Mouse (Mus musculus) thymus, postnatal 14 days (tissue): ENCODE measurements around the gene Tac4.

Source experiments
- DNase-seq: peaks from one replicate; pipeline ENCODE4 v3.0.0; 2021

Gene Tac4

DNA sequence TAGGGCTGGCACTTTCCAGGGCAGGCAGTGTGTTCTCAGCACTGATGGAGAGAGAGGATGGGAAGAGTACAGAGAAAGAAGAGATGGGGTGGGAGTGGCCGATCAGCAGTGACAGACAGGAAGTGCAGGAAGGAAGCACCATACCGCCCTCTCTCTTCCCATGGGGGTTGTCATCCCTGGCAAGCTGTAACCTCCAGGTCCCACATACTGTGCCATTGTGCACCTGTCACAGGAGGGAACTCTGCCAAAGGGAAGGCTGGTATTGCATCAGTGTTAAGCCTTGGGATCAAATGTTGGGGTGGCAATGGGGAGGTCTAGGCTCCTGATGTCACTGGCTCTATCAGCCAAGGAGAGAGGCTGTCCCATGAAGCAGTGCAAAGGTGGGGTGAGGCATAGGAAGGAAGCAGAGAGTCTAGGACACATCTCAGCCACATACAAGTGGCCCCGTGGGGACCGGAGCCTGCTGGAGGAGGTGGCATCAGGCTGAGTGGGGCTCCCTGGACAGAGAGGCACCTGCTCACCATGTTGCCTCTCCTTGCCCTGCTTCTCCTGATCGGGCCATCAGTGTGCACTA is at the start of gene Tac4:
Tac4 (plus strand) TSS at position 352 of the 574 bp plus-strand sequence.
- DNase-seq, result peak; percentile 42

DNA sequence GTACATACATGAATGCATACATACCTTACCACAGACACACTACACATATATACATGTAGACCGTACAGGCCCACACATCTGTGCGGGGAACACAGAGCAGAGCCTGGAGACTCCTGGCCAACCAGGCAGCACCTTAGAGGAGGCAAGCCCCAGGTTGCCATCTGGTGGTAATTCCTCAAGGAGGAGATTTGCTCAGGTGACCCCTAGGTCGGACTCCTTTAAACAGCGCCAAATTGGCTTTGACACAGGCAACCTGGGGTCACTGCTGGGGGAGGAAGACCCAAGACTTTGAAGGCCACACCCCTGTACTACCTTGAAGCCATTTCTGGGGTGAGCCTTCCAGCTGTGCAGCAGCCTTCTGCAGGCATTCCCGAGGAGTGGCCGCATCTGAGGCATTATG is 47.7 kb upstream of the Tac4 start:
- no peak for DNase-seq

DNA sequence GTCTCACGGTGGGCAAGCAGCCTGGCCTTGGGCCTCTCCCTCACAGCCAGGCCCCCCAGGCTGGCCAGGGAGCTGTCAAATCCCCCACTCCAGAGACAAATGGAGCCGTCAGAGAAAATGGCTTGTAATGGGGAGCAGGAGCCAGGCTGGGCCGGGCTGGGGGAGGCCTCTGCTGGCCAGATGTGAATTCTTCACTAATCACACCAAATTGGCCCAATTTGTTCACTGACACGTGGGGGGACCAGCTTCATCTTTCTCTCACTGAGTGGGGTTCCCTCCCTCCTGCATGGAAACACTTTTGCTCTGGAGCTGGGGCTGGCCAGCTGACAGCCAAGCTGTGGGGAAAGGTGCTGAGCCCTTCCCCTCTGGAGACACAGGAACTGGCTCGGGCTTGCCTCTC is 47.0 kb upstream of the Tac4 start:
- DNase-seq, result no peak

DNA sequence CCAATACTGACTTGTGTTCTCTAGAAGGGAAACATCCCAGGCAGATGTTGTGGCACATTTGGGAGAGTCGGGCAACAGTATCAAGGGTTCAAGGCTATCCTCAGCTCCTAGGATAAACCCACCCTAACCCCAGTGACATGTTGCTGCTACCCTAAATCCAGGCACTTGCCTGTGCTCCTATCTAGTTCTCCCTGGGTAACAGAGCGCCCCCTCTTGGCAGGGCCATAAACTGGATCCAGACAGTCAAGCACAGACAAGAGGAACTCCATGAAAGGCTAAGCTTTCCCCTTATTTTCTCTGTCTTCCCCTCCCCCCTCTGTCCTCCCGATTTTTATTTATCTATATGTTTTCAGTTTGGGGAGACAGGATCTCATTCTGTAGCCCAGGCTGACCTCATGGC is 45.1 kb upstream of the Tac4 start:
- DNase-seq, result peak; percentile 25

DNA sequence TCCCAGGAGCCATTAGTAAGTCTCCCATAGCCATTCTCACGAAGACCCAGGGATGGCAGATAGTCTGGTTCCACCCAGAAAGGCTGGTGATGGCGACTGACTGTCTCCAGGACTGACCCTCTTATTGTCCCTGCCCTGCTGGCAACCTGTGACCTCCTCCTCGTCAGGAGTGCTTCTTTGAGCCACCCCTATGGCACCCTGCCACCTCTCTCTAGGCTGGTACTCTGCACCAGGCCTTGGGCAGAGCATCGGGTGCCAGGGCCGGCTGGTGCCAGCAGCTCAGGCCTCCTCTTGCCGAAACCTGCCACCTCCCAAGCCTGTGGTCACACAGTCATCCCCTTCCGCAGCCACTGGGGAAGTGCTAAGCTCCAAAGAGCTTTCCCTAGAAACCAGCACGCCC is 42.2 kb upstream of the Tac4 start:
- no peak for DNase-seq

DNA sequence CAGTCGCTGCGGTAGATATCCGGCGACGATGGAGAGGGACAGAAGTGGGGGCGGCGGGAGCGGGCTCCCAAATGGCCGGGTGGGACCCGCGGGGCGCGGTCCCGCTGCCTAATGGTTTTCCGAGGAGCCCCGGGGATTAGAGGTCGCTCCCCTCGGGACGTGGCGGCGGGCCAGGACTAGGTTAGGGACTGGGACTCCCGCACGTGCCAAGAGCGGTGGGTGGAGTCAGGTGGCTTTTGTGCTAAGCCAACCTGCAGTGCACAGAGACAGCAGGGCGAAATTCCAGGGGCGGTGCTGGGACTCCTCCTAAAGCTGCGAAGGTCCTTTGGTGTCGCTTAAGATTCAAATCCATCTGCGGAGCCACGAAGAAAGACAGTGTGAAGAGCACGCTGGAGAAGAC is 37.9 kb upstream of the Tac4 start:
- no peak for DNase-seq

DNA sequence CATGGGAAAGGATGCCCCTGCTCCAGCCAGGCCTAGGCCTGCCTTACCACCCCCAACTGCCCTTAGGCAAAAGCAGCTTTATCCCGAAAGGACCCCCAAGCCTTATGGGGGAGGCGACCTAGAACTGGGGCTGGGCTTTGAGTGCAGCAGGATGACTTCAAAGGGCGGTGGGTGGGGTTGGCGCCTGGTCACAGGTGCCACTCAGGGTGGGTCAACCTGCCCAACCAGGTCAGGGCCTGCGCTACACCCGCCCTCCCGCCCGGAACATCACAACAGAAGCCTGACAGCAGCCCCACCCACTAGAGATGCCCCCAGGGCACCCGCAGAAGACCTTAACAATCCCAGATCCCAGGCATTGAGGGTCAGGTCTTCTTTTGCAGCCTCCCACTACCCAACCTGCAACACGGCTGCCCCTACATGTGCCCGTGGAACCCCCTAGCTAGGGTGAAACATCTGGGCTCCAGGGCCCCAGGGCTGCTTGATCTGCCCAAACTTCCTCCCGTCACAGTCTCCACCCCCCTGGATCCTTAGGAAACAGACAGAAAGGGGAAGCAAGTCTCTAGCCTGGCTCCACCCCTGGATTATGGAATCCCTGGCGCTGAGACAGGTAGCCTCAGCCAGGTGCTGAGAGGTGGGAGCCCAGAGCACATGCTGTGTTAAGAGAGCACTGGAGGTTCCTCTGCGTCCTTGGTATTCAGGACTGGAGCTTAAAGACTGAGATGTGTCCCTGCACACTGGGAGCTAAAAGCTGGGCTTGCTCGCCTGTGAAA is 37.0 kb upstream of the Tac4 start:
- DNase-seq, result no peak

DNA sequence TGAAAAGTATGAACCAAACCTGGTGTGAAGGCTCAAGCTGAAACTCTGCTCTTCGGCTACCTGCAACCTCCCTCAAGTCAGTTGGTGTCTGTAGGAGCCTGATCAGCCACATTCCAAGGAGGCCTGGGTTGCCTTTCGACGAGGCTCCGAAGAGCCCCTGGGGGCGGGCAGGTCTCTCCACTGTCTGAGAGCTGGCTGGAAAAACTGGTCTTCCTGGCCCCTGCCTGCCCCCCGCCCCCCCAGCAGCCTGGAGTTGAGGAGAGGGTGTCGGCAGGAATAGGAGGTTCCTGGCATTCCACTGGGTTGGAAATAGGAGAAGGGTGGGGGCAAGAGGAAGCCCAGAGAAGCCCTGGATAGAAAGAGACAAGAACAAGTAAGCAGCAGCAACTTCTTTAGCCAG is 35.9 kb upstream of the Tac4 start:
- no peak for DNase-seq

DNA sequence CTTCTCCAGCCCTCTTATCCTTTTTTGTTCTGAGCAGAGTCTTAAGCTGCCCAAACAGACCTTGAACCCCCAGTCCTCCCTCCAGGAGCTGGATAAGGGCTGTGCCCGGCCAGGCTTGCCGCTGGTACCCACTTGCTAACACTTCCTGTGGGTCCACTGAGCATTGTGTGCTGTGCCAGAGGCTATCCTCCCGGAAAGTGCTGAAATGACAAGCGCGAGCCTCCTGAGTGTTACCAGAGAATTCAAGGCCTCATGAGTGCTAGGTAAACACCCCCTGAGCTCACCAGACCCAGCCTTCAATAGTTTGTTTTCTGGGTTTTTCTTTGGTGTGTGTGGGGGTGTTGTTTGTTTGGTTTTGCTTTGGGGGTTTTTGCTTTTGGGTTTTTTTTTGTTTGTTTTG is 33.9 kb upstream of the Tac4 start:
- no peak for DNase-seq

DNA sequence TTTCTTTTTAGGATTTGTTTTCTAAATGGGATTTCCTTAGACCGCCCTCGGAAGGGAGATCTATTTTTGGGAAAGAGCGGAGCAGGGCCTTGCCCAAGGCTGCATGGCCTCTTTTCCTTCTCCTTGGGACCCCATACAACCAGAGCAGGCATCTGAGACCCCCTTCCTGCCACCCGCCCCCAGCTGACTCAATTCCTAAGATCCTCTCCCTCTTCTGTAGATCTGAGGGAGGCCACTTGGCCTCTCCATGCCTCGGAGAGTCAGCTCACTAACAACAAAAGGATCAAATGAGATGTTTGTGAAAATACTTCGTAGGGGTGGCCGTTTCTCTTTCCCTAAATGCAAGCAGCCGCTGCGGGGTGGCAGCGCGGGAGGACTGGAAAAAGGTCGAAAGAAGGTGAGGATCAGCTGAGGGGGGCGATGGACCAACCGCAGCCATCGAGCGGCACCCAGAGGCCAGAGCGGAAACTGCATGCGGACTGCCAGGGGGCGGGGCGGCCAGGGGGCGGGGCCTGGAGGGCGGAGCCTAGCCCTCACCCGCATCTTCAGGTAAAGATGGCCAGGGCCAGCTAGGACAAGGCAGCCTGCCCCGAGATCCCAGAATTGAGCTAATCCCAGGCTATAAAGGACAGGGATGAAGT is 29.5 kb upstream of the Tac4 start:
- DNase-seq, result peak; percentile 75

DNA sequence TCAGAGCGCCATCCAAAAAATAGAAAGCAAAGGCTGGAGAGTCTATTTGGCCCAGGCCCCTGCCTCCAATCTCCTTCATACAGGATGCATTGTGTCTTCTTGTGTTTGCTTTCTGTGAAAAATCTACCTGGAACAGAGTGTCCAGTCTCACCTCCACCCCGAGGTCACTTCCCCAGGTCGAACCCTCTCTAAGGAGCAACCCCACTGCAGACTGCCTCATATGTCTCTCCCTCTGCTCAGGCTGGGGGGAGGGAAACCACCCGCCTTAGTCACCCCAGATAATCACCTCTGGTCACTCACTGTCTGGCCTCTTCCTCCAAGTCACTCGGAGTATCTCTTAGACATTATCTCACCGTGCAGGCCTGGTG is 29.0 kb upstream of the Tac4 start:
- DNase-seq, result no peak

DNA sequence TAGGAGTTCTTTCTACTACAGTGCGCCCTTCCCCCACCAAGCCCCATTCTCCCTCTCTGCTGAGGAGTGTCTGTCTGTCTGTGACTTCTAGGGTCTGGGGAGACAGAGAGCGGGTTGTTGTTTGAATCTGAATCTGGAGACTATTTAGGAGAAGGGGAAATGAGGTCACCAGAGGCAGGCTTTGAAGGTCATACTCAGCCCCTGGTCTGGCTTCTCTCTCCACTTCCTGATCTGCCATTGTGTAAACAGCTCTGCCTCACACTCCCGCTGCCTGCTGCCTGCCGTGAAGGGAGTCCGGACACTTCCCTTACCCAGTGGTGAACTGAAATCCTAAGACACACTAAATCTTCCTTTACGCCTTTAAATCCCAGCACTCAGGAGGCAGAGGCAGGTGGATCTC is 22.9 kb upstream of the Tac4 start:
- DNase-seq, result no peak

DNA sequence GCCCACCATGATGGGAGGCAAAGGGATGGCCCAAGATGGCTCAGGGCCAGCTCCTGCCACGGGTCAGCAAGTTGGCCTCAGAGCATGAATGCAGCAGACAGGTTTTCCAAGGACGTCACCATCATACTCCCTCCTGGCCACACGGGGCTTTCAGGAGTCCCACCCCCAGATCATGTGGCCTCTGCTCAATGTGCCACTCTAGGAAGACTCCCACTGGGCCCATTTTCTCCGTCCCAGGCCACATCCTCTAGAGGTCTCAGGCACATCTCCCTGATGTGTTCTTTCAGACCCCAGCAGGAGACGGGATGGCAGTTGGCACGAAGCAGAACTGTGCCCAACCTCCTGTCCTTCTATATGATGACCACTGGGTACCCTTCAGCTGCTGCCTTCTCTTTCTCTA is 18.7 kb upstream of the Tac4 start:
- no peak for DNase-seq

DNA sequence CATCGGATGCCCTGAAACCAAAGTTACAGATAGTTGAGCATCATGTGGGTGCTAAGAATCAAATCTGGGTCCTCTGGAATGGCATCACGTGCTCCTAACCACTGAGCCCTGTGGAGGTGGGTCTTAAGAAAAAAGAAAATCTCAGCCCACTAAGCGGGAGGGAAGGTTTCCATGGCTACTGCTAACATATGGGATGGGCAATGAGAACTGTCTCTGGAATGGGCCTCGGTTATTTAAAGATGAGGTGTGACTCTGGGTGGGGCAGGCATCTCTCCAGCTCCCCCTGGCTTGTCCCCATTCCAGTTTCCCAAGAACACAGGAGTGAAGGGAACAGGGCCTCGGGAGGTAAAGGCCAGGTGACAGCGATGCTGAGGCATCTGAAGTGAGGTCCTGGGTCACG is 15.9 kb upstream of the Tac4 start:
- no peak for DNase-seq

DNA sequence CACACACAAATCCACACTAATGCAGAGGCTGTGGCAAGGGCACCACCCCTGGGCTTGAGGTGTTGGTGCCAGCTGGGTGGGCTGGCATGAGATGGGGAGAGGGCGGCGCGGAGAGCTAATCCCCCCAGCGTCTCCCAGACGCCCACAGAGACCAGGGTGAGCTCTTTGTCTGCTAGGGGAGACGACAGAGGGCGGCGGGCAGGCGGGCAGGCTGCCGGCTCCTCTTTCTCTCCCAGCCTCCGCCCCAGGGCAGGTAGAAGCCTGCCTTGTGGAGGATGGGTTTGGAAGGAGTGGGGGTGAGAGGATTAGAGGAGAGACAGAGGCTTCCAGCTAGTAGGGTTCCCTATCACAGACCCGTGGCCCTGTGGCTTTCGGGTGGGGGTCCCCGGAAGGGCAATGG is 14.3 kb upstream of the Tac4 start:
- no peak for DNase-seq

DNA sequence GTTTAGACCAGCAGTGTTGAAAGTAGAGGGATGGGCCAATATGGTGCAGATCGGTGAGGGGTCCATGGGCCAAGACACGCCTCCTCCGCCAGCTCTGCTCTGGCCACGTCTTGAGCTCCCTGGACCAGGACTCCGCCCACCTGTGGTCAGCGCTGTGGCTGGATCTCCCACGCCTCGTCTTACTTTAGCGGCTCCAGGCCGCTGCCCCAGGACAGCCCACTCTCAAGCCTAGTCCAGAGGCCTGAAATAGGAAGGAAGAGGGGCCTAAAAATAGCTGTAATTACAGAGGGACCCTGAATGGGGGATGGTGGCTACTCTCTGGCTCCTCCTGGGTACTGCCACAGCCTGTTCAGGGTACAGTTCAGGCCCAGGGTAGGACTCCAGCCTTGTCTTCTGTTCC is 11.2 kb upstream of the Tac4 start:
- no peak for DNase-seq

DNA sequence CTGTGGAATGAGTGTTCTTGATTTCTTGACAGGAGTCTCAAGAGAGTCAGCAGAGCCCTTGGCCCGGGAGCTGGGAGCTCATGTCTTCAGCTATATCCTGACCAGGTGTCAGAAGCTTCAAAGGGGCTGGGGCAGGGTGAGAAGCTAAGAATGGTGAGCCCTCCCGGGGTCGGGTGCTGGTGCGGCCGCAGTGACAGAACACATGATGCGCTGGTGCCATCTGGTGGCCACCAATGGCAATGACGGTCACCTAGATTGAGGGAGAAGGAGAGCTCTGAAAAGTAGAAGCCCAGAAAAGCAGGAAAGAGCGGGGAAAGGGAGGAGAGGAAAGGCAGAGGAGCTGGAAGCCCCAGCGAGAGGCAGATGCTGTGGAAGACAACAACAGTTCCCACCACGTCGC is 10.0 kb upstream of the Tac4 start:
- peak; percentile 77 for DNase-seq

DNA sequence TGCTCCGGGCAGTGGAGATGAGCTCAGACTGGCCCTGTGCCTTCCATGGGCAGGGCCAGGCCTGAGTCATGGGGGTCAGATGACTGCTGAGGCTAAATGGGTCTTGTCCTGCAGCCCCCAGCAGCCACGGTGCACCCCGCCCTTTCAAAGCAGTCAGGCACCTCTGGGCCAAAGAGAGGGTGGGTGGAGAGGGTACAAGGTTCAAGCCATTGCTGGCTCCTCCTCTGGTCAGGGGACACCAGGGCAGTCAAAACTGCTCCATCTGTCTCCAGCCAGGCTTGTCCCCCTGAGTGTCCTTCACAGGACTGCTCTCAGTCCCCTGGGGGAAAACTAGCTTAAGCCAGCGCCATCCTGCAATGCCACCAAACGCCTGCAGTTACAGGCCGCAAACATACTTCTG is 9.2 kb upstream of the Tac4 start:
- DNase-seq, result no peak

DNA sequence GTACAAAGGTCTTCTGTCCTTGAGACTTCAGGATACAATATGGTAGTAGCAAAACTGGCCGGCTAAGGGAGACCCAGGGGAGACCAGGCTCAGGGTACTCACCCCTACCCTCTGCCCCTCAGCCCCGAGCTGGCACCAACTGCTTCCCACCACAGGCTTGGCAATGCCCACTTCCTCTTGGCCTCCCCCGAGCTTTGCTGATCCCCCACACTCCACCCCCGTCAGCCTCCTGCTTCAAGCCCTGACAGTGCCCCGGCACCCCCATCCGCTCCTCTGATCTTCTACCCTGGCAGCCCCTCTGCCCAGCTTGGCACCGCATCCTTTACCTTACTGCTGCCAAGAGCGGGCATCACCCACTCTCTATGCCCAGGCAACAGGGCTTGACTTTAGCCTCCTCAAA is 7.2 kb upstream of the Tac4 start:
- DNase-seq, result peak; percentile 32

DNA sequence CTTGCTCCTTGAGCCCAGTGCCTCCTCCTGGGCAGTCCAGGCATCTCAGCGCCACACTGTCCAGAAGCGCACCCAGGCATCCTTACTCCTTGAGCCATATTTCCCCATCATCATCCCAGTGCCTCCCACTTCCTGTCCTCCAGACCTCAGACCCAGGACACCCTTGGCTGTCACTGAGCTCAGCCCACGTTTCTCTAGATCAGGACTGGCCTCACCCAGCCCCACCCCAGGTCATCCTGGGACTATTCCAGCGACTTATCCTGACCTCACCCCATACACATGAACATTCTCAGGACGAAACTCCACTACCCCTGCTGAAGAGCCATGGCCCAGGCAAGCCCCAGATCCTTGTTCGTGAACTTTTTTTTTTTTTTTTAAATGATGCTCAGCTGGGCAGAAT is 5.6 kb upstream of the Tac4 start:
- DNase-seq, result no peak

DNA sequence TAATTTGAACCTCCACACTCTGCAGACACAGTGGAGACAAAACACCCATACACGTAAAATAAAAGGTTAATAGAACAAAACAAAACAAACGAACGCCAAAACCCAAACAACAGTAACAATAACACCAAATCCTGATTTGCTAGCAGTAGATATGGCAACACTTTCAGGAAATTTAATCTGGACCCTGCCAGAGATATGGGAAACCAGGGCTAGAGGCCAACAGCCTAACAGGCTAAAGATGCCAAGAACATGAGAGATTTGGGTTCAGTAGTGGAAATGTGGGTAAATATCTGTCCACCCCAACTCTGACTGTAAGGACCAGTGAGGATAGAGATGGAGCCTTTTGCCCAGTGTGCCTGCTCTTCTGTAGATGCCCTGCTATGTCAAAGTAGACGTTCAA is 3.4 kb upstream of the Tac4 start:
- DNase-seq, result no peak

DNA sequence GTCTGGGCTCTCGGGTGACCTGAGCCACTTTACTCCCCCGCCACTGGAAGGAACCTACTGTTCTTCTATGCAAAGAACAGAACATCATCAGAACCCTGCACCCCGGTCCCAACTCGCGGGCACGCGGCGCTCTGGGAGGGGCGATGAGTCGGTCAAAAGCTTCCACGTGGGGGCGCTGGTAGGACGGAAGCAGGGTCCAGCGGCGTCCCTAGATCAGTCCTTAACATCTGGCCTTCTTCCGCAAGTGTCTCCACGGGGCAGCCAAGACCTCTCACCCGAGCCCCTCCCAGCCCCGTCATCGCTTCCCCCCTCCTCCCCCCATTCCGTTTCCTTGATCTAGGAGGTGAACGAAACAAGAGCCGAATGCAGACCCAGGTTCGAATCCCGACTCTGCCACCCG is 2.8 kb upstream of the Tac4 start:
- DNase-seq, result peak; percentile 80

DNA sequence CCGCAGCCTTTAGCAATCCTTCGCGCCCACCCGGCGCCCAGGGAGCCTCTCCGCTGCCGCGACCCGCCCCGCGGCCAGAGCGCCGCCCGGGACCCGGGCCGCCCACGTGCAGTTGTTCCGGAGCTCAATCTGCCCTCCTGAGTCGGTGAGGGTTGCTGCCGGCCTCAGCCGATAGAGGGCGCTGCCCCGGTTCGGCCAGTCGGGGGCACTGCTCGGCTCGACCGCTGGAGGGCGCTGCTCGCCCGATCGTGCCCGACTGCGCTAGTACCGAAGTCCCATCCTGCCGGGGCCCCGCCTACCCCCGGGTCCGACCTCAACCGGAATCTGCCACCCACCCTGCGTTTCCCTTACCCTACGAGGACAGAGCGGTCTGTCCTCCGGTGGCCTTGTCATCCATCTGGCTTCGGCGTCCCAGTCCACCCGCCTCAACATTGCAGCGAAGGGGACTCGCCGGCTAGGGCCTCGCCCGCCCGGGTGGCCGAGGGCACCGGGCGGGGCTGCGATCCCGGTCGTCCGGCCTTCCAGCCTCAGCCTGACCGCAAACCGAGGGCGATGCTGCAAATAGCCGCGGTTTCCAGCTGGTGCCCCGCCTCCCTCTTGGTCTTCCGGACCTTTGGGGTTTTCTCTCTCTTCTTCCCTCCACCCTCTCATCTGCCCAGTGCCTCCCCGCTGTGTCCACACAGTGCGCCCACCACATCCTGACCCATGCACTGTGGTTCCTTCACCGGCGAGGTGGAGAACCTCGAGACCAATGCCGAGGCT is 2.1 kb upstream of the Tac4 start:
- DNase-seq, result peak; percentile 91
